Mouse (Mus musculus): ENCODE results near the gene Adssl1. TPM values are rescaled to one million over a fixed set of nuclear protein-coding genes. Genes with fewer than 3 reads are reported as not detected.

Gene Adssl1
- polyA plus RNA-seq, 1 experiment, result 34.5 TPM

DNA sequence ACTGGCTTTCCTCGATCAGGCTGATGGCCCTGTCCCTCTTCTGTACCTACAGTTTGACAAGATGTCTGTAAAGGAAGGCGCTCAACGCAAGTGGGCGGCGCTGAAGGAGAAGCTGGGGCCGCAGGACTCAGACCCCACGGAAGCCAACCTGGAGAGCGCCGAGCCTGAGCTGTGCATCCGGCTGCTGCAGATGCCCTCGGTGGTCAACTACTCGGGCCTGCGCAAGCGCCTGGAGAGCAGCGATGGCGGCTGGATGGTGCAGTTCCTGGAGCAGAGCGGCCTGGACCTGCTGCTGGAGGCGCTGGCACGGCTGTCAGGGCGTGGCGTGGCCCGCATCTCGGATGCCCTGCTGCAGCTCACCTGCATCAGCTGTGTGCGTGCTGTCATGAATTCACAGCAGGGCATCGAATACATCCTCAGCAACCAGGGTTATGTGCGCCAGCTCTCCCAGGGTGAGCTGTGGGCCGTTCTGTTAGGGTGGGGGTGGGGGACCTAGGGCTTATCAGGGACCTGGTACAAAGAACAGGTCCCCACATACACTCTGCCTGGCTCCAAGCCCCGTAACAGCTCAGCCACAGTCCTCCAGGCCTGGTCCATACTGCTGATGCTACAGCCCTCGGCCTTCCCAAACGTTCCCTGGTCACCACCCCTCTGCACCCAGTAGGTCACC lies 19.8 kb upstream of the Adssl1 start:
- no peak overlapping the region for H3K4me3 ChIP-seq (ENCODE audit: insufficient read depth, low read depth, low read length)
- no peak overlapping the region for H3K27ac ChIP-seq (replicated peaks; ENCODE audit: low read depth, low read length)
- H3K4me1 ChIP-seq (ENCODE audit: control insufficient read depth, insufficient read depth, insufficient read length, low read length), result peaks cover 25% of the 10 kb centered on the region

GRCm38 (mm10) chr12:112604022-112604421 lies 15.8 kb upstream of the Adssl1 start:
- Histone ChIP-seq H3K27ac (replicated peaks; ENCODE audit: low read depth, low read length) (no peak overlapping the region), H3K4me1 (ENCODE audit: control insufficient read depth, insufficient read depth, insufficient read length, low read length) (0 out of 2 replicates have a peak, but pooled peaks cover 2% of the 10 kb centered on the region), H3K4me3 (ENCODE audit: insufficient read depth, low read depth, low read length) (no peak overlapping the region)

GRCm38 (mm10) chr12:112604709-112605649 lies 14.9 kb upstream of the Adssl1 start:
- Histone ChIP-seq H3K4me1 (ENCODE audit: control insufficient read depth, insufficient read depth, insufficient read length, low read length) (0 out of 2 replicates have a peak, but pooled peaks cover 2% of the 10 kb centered on the region), H3K27ac (replicated peaks; ENCODE audit: low read depth, low read length) (no peak overlapping the region), H3K4me3 (ENCODE audit: insufficient read depth, low read depth, low read length) (no peak overlapping the region)

- Histone ChIP-seq H3K4me1 (ENCODE audit: control insufficient read depth, insufficient read depth, insufficient read length, low read length) (0 out of 2 replicates have a peak, but pooled peaks cover 2% of the 10 kb centered on the region), H3K27ac (replicated peaks; ENCODE audit: low read depth, low read length) (no peak overlapping the region), H3K4me3 (ENCODE audit: insufficient read depth, low read depth, low read length) (no peak overlapping the region)
Observed at GRCm38 (mm10) chr12:112605766-112606165, 14.1 kb upstream of the Adssl1 start.

- Histone ChIP-seq H3K4me3 (ENCODE audit: insufficient read depth, low read depth, low read length) (no peak overlapping the region), H3K4me1 (ENCODE audit: control insufficient read depth, insufficient read depth, insufficient read length, low read length) (0 out of 2 replicates have a peak, but pooled peaks cover 2% of the 10 kb centered on the region), H3K27ac (replicated peaks; ENCODE audit: low read depth, low read length) (no peak overlapping the region)
Observed at GRCm38 (mm10) chr12:112606998-112607397, 12.8 kb upstream of the Adssl1 start.

DNA sequence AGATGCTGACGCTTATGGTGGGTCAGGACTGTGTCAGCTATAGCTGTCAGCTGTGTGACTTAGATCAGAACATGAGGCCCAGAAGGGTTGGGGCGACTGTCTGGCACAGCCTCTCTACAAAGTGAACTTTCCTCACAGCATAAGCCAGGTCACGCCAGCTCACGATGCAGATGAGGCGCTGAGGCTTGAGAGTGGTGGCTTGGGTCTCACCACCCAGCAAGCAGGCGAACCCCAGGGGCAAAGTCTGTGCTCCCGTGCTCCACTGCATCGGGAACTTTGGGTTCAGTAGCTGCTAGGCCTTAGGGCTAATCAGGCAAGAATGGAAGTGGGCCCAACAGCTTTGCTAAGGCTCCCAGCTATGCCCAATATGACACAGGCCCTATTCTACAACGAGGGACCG lies 10.8 kb upstream of the Adssl1 start:
- H3K4me3 ChIP-seq (ENCODE audit: insufficient read depth, low read depth, low read length), result no peak overlapping the region
- H3K4me1 ChIP-seq (ENCODE audit: control insufficient read depth, insufficient read depth, insufficient read length, low read length), result 0 out of 2 replicates have a peak, but pooled peaks cover 2% of the 10 kb centered on the region
- H3K27ac ChIP-seq (replicated peaks; ENCODE audit: low read depth, low read length), result no peak overlapping the region

DNA sequence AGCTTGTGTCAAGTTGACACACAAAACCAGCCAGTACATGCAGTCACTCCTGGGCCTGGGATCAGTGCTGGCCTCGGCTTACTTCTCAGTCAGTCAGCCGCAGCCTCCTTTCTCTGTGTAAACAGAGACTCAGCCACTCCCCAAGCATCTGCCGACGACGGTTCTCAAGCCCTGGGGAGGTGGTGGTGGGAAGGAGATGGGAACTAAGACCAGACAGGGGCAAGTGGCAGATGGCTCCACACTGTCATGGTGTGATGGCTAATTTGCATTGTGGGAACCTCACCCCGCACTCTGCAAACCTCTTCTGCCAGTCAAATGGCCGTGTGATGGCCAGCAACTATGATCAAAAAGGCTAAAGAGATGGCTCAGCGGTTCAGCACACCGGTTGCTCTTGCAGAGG lies 3.2 kb upstream of the Adssl1 start:
- no peak overlapping the region for H3K4me3 ChIP-seq (ENCODE audit: insufficient read depth, low read depth, low read length)
- no peak overlapping the region for H3K27ac ChIP-seq (replicated peaks; ENCODE audit: low read depth, low read length)
- peaks cover 10% of the 10 kb centered on the region for H3K4me1 ChIP-seq (ENCODE audit: control insufficient read depth, insufficient read depth, insufficient read length, low read length)

GRCm38 (mm10) chr12:112617184-112617583 lies 2.7 kb upstream of the Adssl1 start:
- Histone ChIP-seq H3K4me1 (ENCODE audit: control insufficient read depth, insufficient read depth, insufficient read length, low read length) (peaks cover 10% of the 10 kb centered on the region), H3K27ac (replicated peaks; ENCODE audit: low read depth, low read length) (no peak overlapping the region), H3K4me3 (ENCODE audit: insufficient read depth, low read depth, low read length) (no peak overlapping the region)

- peaks cover 10% of the 10 kb centered on the region for H3K4me1 ChIP-seq (ENCODE audit: control insufficient read depth, insufficient read depth, insufficient read length, low read length)
- H3K4me3 ChIP-seq (ENCODE audit: insufficient read depth, low read depth, low read length), result no peak overlapping the region
- H3K27ac ChIP-seq (replicated peaks; ENCODE audit: low read depth, low read length), result no peak overlapping the region
Observed at GRCm38 (mm10) chr12:112617898-112618380, 1.9 kb upstream of the Adssl1 start.

GRCm38 (mm10) chr12:112618981-112619685 lies 712 bp upstream of the Adssl1 start:
- Histone ChIP-seq H3K4me1 (ENCODE audit: control insufficient read depth, insufficient read depth, insufficient read length, low read length) (peaks cover 10% of the 10 kb centered on the region), H3K27ac (replicated peaks; ENCODE audit: low read depth, low read length) (peak overlapping the region; percentile 82), H3K4me3 (ENCODE audit: insufficient read depth, low read depth, low read length) (peak overlapping the region; percentile 69)

DNA sequence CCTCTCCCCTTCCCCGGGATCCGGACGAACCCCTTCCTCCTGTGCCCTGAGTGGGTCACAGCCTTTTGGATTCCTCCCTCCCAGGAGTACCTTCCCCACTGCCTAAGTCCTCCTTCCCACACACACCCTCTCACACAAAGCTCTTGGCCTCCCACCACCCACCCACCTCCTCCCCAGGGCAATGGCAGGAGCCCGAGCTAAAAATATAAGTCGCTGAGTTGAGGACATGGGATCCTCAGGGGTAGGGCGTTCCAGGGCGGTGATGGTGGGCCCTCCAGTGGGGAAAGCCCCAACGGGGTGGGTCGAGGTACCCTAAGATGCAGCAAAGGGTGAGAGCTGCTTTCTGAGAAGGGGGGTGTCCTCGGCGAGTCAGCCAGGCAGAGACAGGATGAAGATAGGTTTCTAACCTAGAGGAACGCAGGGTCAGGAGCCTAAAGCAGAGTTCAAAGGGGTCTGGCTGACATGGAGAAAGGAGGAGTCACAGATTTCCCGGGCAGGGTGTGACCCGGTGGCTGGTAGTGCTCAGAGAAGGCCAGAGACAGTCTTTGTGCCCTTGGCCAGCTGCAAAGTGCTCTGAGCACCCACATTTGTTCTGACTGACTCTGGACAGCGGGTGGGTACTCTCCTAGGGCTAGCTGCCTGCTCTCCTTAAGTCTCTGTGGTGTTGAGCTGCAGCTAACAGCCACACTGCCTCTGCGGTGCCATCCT lies 663 bp downstream of the Adssl1 start:
- Histone ChIP-seq H3K27ac (replicated peaks; ENCODE audit: low read depth, low read length) (peak overlapping the region; percentile 1), H3K4me3 (ENCODE audit: insufficient read depth, low read depth, low read length) (peak overlapping the region; percentile 69), H3K4me1 (ENCODE audit: control insufficient read depth, insufficient read depth, insufficient read length, low read length) (peaks cover 10% of the 10 kb centered on the region)

- Histone ChIP-seq H3K27ac (replicated peaks; ENCODE audit: low read depth, low read length) (no peak overlapping the region), H3K4me3 (ENCODE audit: insufficient read depth, low read depth, low read length) (no peak overlapping the region), H3K4me1 (ENCODE audit: control insufficient read depth, insufficient read depth, insufficient read length, low read length) (peaks cover 10% of the 10 kb centered on the region)
Observed at GRCm38 (mm10) chr12:112621900-112622299, 2.1 kb downstream of the Adssl1 start.

DNA sequence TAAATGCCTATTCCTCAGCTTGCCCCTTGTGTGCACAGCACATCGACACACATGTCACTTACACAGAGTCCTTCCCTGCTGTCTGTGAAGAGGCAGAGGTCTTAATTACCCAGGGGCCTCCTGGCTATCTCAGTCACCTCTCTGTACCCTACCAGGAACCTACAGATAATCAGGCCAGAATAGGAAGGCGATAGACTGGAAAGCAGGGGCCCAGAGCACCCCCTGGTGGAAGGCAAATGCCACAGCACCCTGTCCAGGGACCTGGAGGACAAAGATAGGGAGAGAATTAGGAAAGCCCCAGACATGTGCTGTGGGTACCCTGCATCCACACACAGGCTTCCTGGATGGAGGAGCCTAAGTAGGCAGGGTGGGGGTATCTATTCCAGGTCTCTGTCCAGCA lies 3.9 kb downstream of the Adssl1 start:
- no peak overlapping the region for H3K4me3 ChIP-seq (ENCODE audit: insufficient read depth, low read depth, low read length)
- no peak overlapping the region for H3K27ac ChIP-seq (replicated peaks; ENCODE audit: low read depth, low read length)
- peaks cover 13% of the 10 kb centered on the region for H3K4me1 ChIP-seq (ENCODE audit: control insufficient read depth, insufficient read depth, insufficient read length, low read length)

- H3K4me3 ChIP-seq (ENCODE audit: insufficient read depth, low read depth, low read length), result no peak overlapping the region
- H3K27ac ChIP-seq (replicated peaks; ENCODE audit: low read depth, low read length), result no peak overlapping the region
- peaks cover 15% of the 10 kb centered on the region for H3K4me1 ChIP-seq (ENCODE audit: control insufficient read depth, insufficient read depth, insufficient read length, low read length)
Observed at GRCm38 (mm10) chr12:112625700-112626099, 5.9 kb downstream of the Adssl1 start.
